Mouse (Mus musculus) thymus, adult 2 months (tissue): ENCODE results near the gene BC035044. TPM values are rescaled to one million over a fixed set of nuclear protein-coding genes. Genes with fewer than 3 reads are reported as not detected.

Source experiments
- DNase-seq: peaks from one replicate; pipeline ENCODE4 v3.0.0; 2021
- H3K27ac ChIP-seq: fragments of 200-500 bp; 2 replicates; pipeline ENCODE4 v1.5.1; 2012; ENCODE audit warnings: low read length, control low read depth; ENCODE audit not compliant: control insufficient read depth, insufficient read depth
- H3K27me3 ChIP-seq: fragments of 200-500 bp; 2 replicates; pipeline ENCODE4 v1.6.1; 2012; ENCODE audit warnings: mild to moderate bottlenecking, low read length, moderate library complexity, mixed read lengths; ENCODE audit not compliant: control insufficient read depth, insufficient read depth
- H3K36me3 ChIP-seq: fragments of 200-500 bp; 2 replicates; pipeline ENCODE4 v1.6.1; 2012; ENCODE audit warnings: mild to moderate bottlenecking, low read length, moderate library complexity; ENCODE audit not compliant: control insufficient read depth, insufficient read depth
- H3K4me1 ChIP-seq: fragments of 200-500 bp; replicated peaks from 2 replicates; pipeline ENCODE4 v1.6.1; 2012; ENCODE audit warnings: low read length; ENCODE audit not compliant: control insufficient read depth, insufficient read depth
- H3K4me3 ChIP-seq: fragments of 200-500 bp; 2 replicates; pipeline ENCODE4 v1.5.1; 2012; ENCODE audit warnings: mild to moderate bottlenecking, low read length, control low read depth, moderate library complexity; ENCODE audit not compliant: control insufficient read depth, insufficient read depth
- CTCF ChIP-seq: fragments of 200-500 bp; IDR thresholded peaks from 2 replicates; pipeline ENCODE4 v1.5.1; 2012; ENCODE audit warnings: mild to moderate bottlenecking, control low read depth, low read length, moderate library complexity, borderline replicate concordance; ENCODE audit not compliant: control insufficient read depth, poor library complexity, insufficient read depth; ENCODE audit errors: extremely low read depth
- POLR2A ChIP-seq: fragments of 200-500 bp; IDR thresholded peaks from 2 replicates; pipeline ENCODE4 v1.6.1; 2012; ENCODE audit warnings: mild to moderate bottlenecking, low read length, control low read depth, moderate library complexity; ENCODE audit not compliant: control insufficient read depth, poor library complexity, insufficient read depth; ENCODE audit errors: extremely low read depth
- WGBS: fragments of 180-500 bp; shearing (Covaris S2); methylation state at CpG from one replicate; pipeline ENCODE4 v1.1.7; 2018; 5-methylcytosine and 5-hydroxymethylcytosine counted together
- polyA plus RNA-seq: library from polyadenylated mRNA; depleted of rRNA; stranded (reverse); fragments of >200 nt; gene quantifications from 2 replicates; pipeline ENCODE4 v1.2.3, GENCODE M21; 2012

The BC035044 gene
- polyA plus RNA-seq, 1 experiment: 17.8 TPM

- no peak for TF ChIP-seq POLR2A
- no peak for TF ChIP-seq CTCF
- Histone ChIP-seq H3K36me3 (no peaks in the 10 kb centered on the region), H3K27ac (no peak overlapping the region), H3K4me3 (no peak overlapping the region), H3K4me1 (peaks cover 18% of the 10 kb centered on the region), H3K27me3 (no peaks in the 10 kb centered on the region)
- no peak for DNase-seq
- WGBS: 60% methylated on average over 4 of the region's 4 CpGs
Observed at GRCm38 (mm10) chr6:128835571-128835970, 55.4 kb downstream of the BC035044 start.

GRCm38 (mm10) chr6:128833046-128833445, 57.9 kb downstream of the BC035044 start:
- no peak overlapping the region for H3K4me3 ChIP-seq
- no peaks in the 10 kb centered on the region for H3K36me3 ChIP-seq
- H3K27ac ChIP-seq: no peak overlapping the region
- peaks cover 23% of the 10 kb centered on the region for H3K4me1 ChIP-seq
- 22% methylated on average over 10 of the region's 10 CpGs for WGBS
- DNase-seq: no peak
- no peaks in the 10 kb centered on the region for H3K27me3 ChIP-seq
- no peak for TF ChIP-seq POLR2A
- TF ChIP-seq CTCF: no peak

- WGBS: 71% methylated on average over 4 of the region's 4 CpGs
- Histone ChIP-seq H3K27ac (no peak overlapping the region), H3K27me3 (no peaks in the 10 kb centered on the region), H3K4me3 (no peak overlapping the region), H3K4me1 (peaks cover 9% of the 10 kb centered on the region), H3K36me3 (no peaks in the 10 kb centered on the region)
- TF ChIP-seq POLR2A (no peak), CTCF (no peak)
- no peak for DNase-seq
Observed at GRCm38 (mm10) chr6:128829837-128830236, 61.1 kb downstream of the BC035044 start.

GRCm38 (mm10) chr6:128826781-128827180, 64.1 kb downstream of the BC035044 start:
- Histone ChIP-seq H3K27ac (no peak overlapping the region), H3K27me3 (no peaks in the 10 kb centered on the region), H3K36me3 (no peaks in the 10 kb centered on the region), H3K4me1 (0 out of 2 replicates have a peak, but pooled peaks cover 4% of the 10 kb centered on the region), H3K4me3 (no peak overlapping the region)
- DNase-seq: no peak
- TF ChIP-seq CTCF (no peak), POLR2A (no peak)
- WGBS: 62% methylated on average over 3 of the region's 3 CpGs

- no peak for DNase-seq
- no peaks in the 10 kb centered on the region for H3K27me3 ChIP-seq
Observed at GRCm38 (mm10) chr6:128826132-128826531, 64.8 kb downstream of the BC035044 start, which contains the start of the genes Gm44511 and Klrb1b. TSS of gene Gm44511 (minus strand) at chr6:128826315. TSS of gene Klrb1b (minus strand) at chr6:128826331.

GRCm38 (mm10) chr6:128818083-128818802, 72.7 kb downstream of the BC035044 start:
- Histone ChIP-seq H3K4me1 (no peaks in the 10 kb centered on the region), H3K27ac (no peak overlapping the region), H3K36me3 (no peaks in the 10 kb centered on the region), H3K4me3 (no peak overlapping the region), H3K27me3 (no peaks in the 10 kb centered on the region)
- no peak for DNase-seq
- 86% methylated on average over 4 of the region's 4 CpGs for WGBS
- TF ChIP-seq CTCF: no peak
- no peak for TF ChIP-seq POLR2A

More at GRCm38 (mm10) chr6:128826132-128826531, 64.8 kb downstream of the BC035044 start, which contains the start of the genes Gm44511 and Klrb1b:
- TF ChIP-seq CTCF (no peak), POLR2A (no peak)
- 87% methylated on average over 6 of the region's 6 CpGs for WGBS
- Histone ChIP-seq H3K4me3 (no peak within 1 kb of the TSS), H3K36me3 (no peaks in the 10 kb centered on the region), H3K27ac (no peak within 1 kb of the TSS), H3K4me1 (0 out of 2 replicates have a peak, but pooled peaks cover 4% of the 10 kb centered on the region)
